Mouse (Mus musculus) right cerebral cortex, postnatal 25 days (tissue): ENCODE measurements around the gene Mettl7a3.

ENCODE experiments used
- DNase-seq: peaks from one replicate; pipeline ENCODE4 v3.0.0; 2022

Mettl7a3 gene

GRCm38 (mm10) chr15:100388224-100388835 is 53.6 kb downstream of the Mettl7a3 start:
- no peak for DNase-seq

- no peak for DNase-seq
These were observed 54.2 kb downstream of the Mettl7a3 start for GRCm38 (mm10) chr15:100388886-100389285.
